23 mouse cellular contexts compared by ENCODE assay signal in genomic region chr12:94588599-94588998, GRCm38 (mm10).
DNase-seq lines count a peak whose midpoint lies in the region; ATAC-seq and TF ChIP-seq lines count a peak whose summit lies in the region.
"Had no signal": no experiment of that assay in that cellular context is flagged by ENCODE, and none has a peak within 500 bp of the region (broad histone marks: within the 10 kb centered on the region; RNA-seq: fewer than 3 reads in every experiment).

No protein-coding gene starts in this region.

- no peaks in the 10 kb centered on the region for H3K27me3 ChIP-seq in kidney, postnatal 0 days (ENCODE audit: insufficient read depth, low read length)
- no peaks in the 10 kb centered on the region for H3K27me3 ChIP-seq in heart, embryonic 13.5 days (replicated peaks)
- H3K27me3 ChIP-seq in heart, postnatal 0 days (ENCODE audit: control insufficient read depth, insufficient read depth, low read length), result no peaks in the 10 kb centered on the region
- H3K27me3 ChIP-seq: hindbrain, embryonic 13.5 days; limb, embryonic 13.5 days; liver, embryonic 13.5 days; megakaryocyte, embryonic 14.5 days; midbrain, embryonic 13.5 days; Patski had no signal

- H3K4me2 ChIP-seq in kidney, postnatal 0 days (ENCODE audit: low read length), result no peak overlapping the region
- H3K4me2 ChIP-seq in heart, embryonic 13.5 days, result peak overlapping the region; percentile 60
- H3K4me2 ChIP-seq in heart, postnatal 0 days (ENCODE audit: low read depth, low read length), result peak overlapping the region; percentile 55
- H3K4me2 ChIP-seq: hindbrain, embryonic 13.5 days; limb, embryonic 13.5 days; liver, embryonic 13.5 days; midbrain, embryonic 13.5 days had no signal

- WGBS in kidney, postnatal 0 days, result 18% methylated on average over 4 of the region's 4 CpGs
- WGBS in heart, embryonic 13.5 days, result 14% methylated on average over 4 of the region's 4 CpGs
- 7% methylated on average over 4 of the region's 4 CpGs for whole genome bisulfite sequencing in heart, postnatal 0 days

- ATAC-seq in kidney, postnatal 0 days (replicated peaks; ENCODE audit: low FRiP score, low read depth), result peak; percentile 21; the same call in 1 of the 2 replicates
- peak; percentile 54; the same call in 1 of the 2 replicates for ATAC-seq in heart, embryonic 13.5 days (ENCODE audit: extremely low read depth, insufficient number of reproducible peaks, low FRiP score, low TSS enrichment)
- ATAC-seq in heart, postnatal 0 days (ENCODE audit: insufficient read depth, low read depth), result peak; percentile 92
- ATAC-seq: forebrain, embryonic 16.5 days; midbrain, embryonic 13.5 days; Patski had no signal

- H3K4me3 ChIP-seq in kidney, postnatal 0 days (replicated peaks; ENCODE audit: low read depth, low read length), result no peak overlapping the region
- H3K4me3 ChIP-seq in heart, embryonic 13.5 days, result peak overlapping the region; percentile 25
- peak overlapping the region; percentile 20 for H3K4me3 ChIP-seq in heart, postnatal 0 days (ENCODE audit: low read depth, low read length)
- H3K4me3 ChIP-seq: forebrain, embryonic 10.5 days; hindbrain, embryonic 13.5 days; limb, embryonic 13.5 days; liver, embryonic 13.5 days; megakaryocyte, embryonic 14.5 days; midbrain, embryonic 13.5 days had no signal

- no peaks in the 10 kb centered on the region for H3K9me3 ChIP-seq in kidney, postnatal 0 days (replicated peaks; ENCODE audit: low read length)
- no peaks in the 10 kb centered on the region for H3K9me3 ChIP-seq in heart, embryonic 13.5 days
- H3K9me3 ChIP-seq in heart, postnatal 0 days (replicated peaks; ENCODE audit: control insufficient read depth, low read length), result no peaks in the 10 kb centered on the region
- H3K9me3 ChIP-seq: forebrain, embryonic 10.5 days; hindbrain, embryonic 13.5 days; limb, embryonic 13.5 days; liver, embryonic 13.5 days; megakaryocyte, embryonic 14.5 days; midbrain, embryonic 13.5 days had no signal

- no peaks in the 10 kb centered on the region for H3K4me1 ChIP-seq in kidney, postnatal 0 days (replicated peaks; ENCODE audit: insufficient read depth, low read length)
- H3K4me1 ChIP-seq in heart, embryonic 13.5 days, result peaks cover 30% of the 10 kb centered on the region
- peaks cover 29% of the 10 kb centered on the region for H3K4me1 ChIP-seq in heart, postnatal 0 days (ENCODE audit: control insufficient read depth, insufficient read depth)
- H3K4me1 ChIP-seq: forebrain, embryonic 10.5 days; hindbrain, embryonic 13.5 days; limb, embryonic 13.5 days; liver, embryonic 13.5 days; megakaryocyte, embryonic 14.5 days; midbrain, embryonic 13.5 days had no signal

- no peak overlapping the region for H3K9ac ChIP-seq in kidney, postnatal 0 days (ENCODE audit: low read depth, low read length)
- peak overlapping the region; percentile 21; the same call in 1 of the 2 replicates for H3K9ac ChIP-seq in heart, embryonic 13.5 days
- no peak overlapping the region for H3K9ac ChIP-seq in heart, postnatal 0 days (replicated peaks; ENCODE audit: low read depth, low read length)
- H3K9ac ChIP-seq: hindbrain, embryonic 13.5 days; limb, embryonic 13.5 days; liver, embryonic 13.5 days; midbrain, embryonic 13.5 days had no signal

- TF ChIP-seq EP300 in heart, postnatal 0 days (IDR thresholded peaks at IDR 0.05; ENCODE audit: low read depth), result peak; percentile 70

- H3K27ac ChIP-seq in kidney, postnatal 0 days, result peak overlapping the region; percentile 27
- H3K27ac ChIP-seq in heart, embryonic 13.5 days (replicated peaks), result peak overlapping the region; percentile 81
- H3K27ac ChIP-seq in heart, postnatal 0 days (ENCODE audit: low read depth), result peak overlapping the region; percentile 79
- H3K27ac ChIP-seq: forebrain, embryonic 10.5 days; hindbrain, embryonic 13.5 days; limb, embryonic 13.5 days; liver, embryonic 13.5 days; midbrain, embryonic 13.5 days had no signal

- TF ChIP-seq CTCF in kidney, postnatal 0 days (IDR thresholded peaks at IDR 0.05; ENCODE audit: low read depth), result no peak
- TF ChIP-seq CTCF in heart, postnatal 0 days (IDR thresholded peaks at IDR 0.05; ENCODE audit: low read depth), result no peak

- DNase-seq in heart, adult 8-10 months (ENCODE audit: low spot score), result peak; percentile 15
- DNase-seq in heart, adult 11 months, result no peak
- peak; percentile 70 for DNase-seq in kidney, postnatal 0 days (ENCODE audit: low spot score)
- DNase-seq in kidney, postnatal 14 days, result no peak
- DNase-seq in heart, postnatal 0 days (ENCODE audit: low spot score), result peak; percentile 94
- DNase-seq in cerebellum, adult 18-20 months, result no peak
- DNase-seq: adrenal gland, postnatal 36 days; cerebellum, adult 9-11 months; gastrocnemius, postnatal 10 days; kidney, adult 18-20 months; layer of hippocampus, adult 9-11 months; liver, embryonic 13.5 days; lung, adult 2 months; right cerebral cortex, postnatal 25 days; spleen, adult 18-20 months had no signal

- H3K36me3 ChIP-seq in kidney, postnatal 0 days (ENCODE audit: insufficient read depth, low read length), result no peaks in the 10 kb centered on the region
- no peaks in the 10 kb centered on the region for H3K36me3 ChIP-seq in heart, embryonic 13.5 days
- H3K36me3 ChIP-seq in heart, postnatal 0 days (replicated peaks; ENCODE audit: control insufficient read depth, insufficient read depth, low read length), result no peaks in the 10 kb centered on the region
- H3K36me3 ChIP-seq: forebrain, embryonic 10.5 days; hindbrain, embryonic 13.5 days; limb, embryonic 13.5 days; liver, embryonic 13.5 days; midbrain, embryonic 13.5 days had no signal

Comparison
In these comparisons a context has a peak if more than half of its experiments do, and no peak if none do; other contexts are left out.
1. DNase-seq: peak in heart, adult 8-10 months (single experiment), kidney, postnatal 0 days (single experiment) and heart, postnatal 0 days (single experiment); none in heart, adult 11 months (single experiment), kidney, postnatal 14 days (single experiment) and cerebellum, adult 18-20 months (0 of 2).
2. ATAC-seq: peak in every context shown above with its lines; median percentile 92 in heart, postnatal 0 days; 54 in heart, embryonic 13.5 days; 21 in kidney, postnatal 0 days.
3. H3K27ac ChIP-seq: peak in every context shown above with its lines; median percentile 81 in heart, embryonic 13.5 days; 79 in heart, postnatal 0 days; 27 in kidney, postnatal 0 days.